Mouse (Mus musculus): ENCODE data around the gene Gsc2.
A peak's percentile ranks its signal among the peaks of the same experiment; 100 is the strongest.
"Not testable (repeated sequence)": the region's sequence is repeated elsewhere in the genome, so short reads cannot be mapped to it uniquely, and the experiment has no call there.

The Gsc2 gene

GRCm38 (mm10) chr16:17914307-17915249 is at the start of gene Gsc2:
Gene Gsc2, minus strand, starts transcription at chr16:17915059.
- DNase-seq = peak; percentile 17

GRCm38 (mm10) chr16:17962091-17962490 is 47.2 kb upstream of the Gsc2 start:
- no peak for DNase-seq

- not testable (repeated sequence) for DNase-seq
Measured at GRCm38 (mm10) chr16:17956052-17956638, 41.3 kb upstream of the Gsc2 start.

GRCm38 (mm10) chr16:17951618-17952017 is 36.8 kb upstream of the Gsc2 start:
- DNase-seq = no peak

- DNase-seq = no peak
Measured at GRCm38 (mm10) chr16:17950068-17950467, 35.2 kb upstream of the Gsc2 start.

- DNase-seq = no peak
Measured at GRCm38 (mm10) chr16:17949421-17949877, 34.6 kb upstream of the Gsc2 start.

- peak; percentile 25 for DNase-seq
Measured at GRCm38 (mm10) chr16:17945081-17945831, 30.4 kb upstream of the Gsc2 start.

- no peak for DNase-seq
Measured at GRCm38 (mm10) chr16:17943466-17943865, 28.6 kb upstream of the Gsc2 start.

- DNase-seq = no peak
Measured at GRCm38 (mm10) chr16:17939255-17939751, 24.4 kb upstream of the Gsc2 start.

- DNase-seq = peak; percentile 83
Measured at GRCm38 (mm10) chr16:17938821-17939220, 24.0 kb upstream of the Gsc2 start.

GRCm38 (mm10) chr16:17938187-17938586 is 23.3 kb upstream of the Gsc2 start:
- DNase-seq = no peak

GRCm38 (mm10) chr16:17936776-17937175 is 21.9 kb upstream of the Gsc2 start:
- peak; percentile 51 for DNase-seq

- DNase-seq = no peak
Measured at GRCm38 (mm10) chr16:17934445-17934910, 19.6 kb upstream of the Gsc2 start.

- DNase-seq = no peak
Measured at GRCm38 (mm10) chr16:17933594-17934444, 19.0 kb upstream of the Gsc2 start.

GRCm38 (mm10) chr16:17931906-17932460 is 17.1 kb upstream of the Gsc2 start:
- DNase-seq = no peak

GRCm38 (mm10) chr16:17929631-17930030 is 14.8 kb upstream of the Gsc2 start:
- DNase-seq = no peak

GRCm38 (mm10) chr16:17929211-17929610 is 14.4 kb upstream of the Gsc2 start:
- DNase-seq = no peak

GRCm38 (mm10) chr16:17928627-17929104 is 13.8 kb upstream of the Gsc2 start:
- peak; percentile 94 for DNase-seq

GRCm38 (mm10) chr16:17928087-17928580 is 13.3 kb upstream of the Gsc2 start, which contains the start of gene Slc25a1:
Gene Slc25a1, minus strand, starts transcription at chr16:17928219.
- peak; percentile 83 for DNase-seq

- peak; percentile 53 for DNase-seq
Measured at GRCm38 (mm10) chr16:17927351-17928082, 12.7 kb upstream of the Gsc2 start.
